Mouse (Mus musculus): ENCODE measurements around the gene Krtap9-5. TPM values are rescaled to one million over a fixed set of nuclear protein-coding genes. Genes with fewer than 3 reads are reported as not detected.

Krtap9-5 gene
- total RNA-seq, 4 experiments from 2014 or later: not detected

Other genes with a start within 250 kb of the Krtap9-5 start
- not detected for gene Gm14180, start 214.2 kb upstream of the Krtap9-5 start, total RNA-seq (2022)
- gene Gm11595, start 175.6 kb upstream of the Krtap9-5 start, total RNA-seq (2022): not detected
- gene Krtap4-8, start 167.8 kb upstream of the Krtap9-5 start, total RNA-seq (2022): not detected
- gene Krtap4-9, start 163.3 kb upstream of the Krtap9-5 start, total RNA-seq (2022): not detected
- not detected for gene Gm11596, start 155.0 kb upstream of the Krtap9-5 start, total RNA-seq (2022)
- not detected for gene Gm11569, start 149.5 kb upstream of the Krtap9-5 start, total RNA-seq (2022)
- not detected for gene Gm11554, start 144.0 kb upstream of the Krtap9-5 start, total RNA-seq (2022)
- not detected for gene Krtap4-13, start 138.6 kb upstream of the Krtap9-5 start, total RNA-seq (2022)
- not detected for gene Gm11564, start 132.8 kb upstream of the Krtap9-5 start, total RNA-seq (2022)
- not detected for gene 2300003K06Rik, start 110.4 kb upstream of the Krtap9-5 start, total RNA-seq (2022)
- not detected for gene Krtap4-16, start 96.9 kb upstream of the Krtap9-5 start, total RNA-seq (2022)
- not detected for gene Gm11568, start 90.6 kb upstream of the Krtap9-5 start, total RNA-seq (2022)
- gene Gm11559, start 84.0 kb upstream of the Krtap9-5 start, total RNA-seq (2022): not detected
- not detected for gene Krtap9-1, start 75.1 kb upstream of the Krtap9-5 start, total RNA-seq (2022)
- gene Gm11567, start 69.3 kb upstream of the Krtap9-5 start, total RNA-seq (2022): not detected
- gene Krtap31-1, start 40.6 kb upstream of the Krtap9-5 start, total RNA-seq (2022): not detected
- gene Gm11565, start 33.7 kb upstream of the Krtap9-5 start, total RNA-seq (2022): not detected
- gene Krtap31-2, start 12.2 kb upstream of the Krtap9-5 start, total RNA-seq (2022): not detected
- gene Krtap29-1, start 30.6 kb downstream of the Krtap9-5 start, total RNA-seq (2022): not detected
- not detected for gene Krtap16-1, start 38.1 kb downstream of the Krtap9-5 start, total RNA-seq (2022)
- gene Krtap17-1, start 45.5 kb downstream of the Krtap9-5 start, total RNA-seq (2022): not detected
- not detected for gene Krt33a, start 67.7 kb downstream of the Krtap9-5 start, total RNA-seq (2022)
- gene Krt33b, start 81.4 kb downstream of the Krtap9-5 start, total RNA-seq (2022): not detected
- not detected for gene Krt34, start 93.1 kb downstream of the Krtap9-5 start, total RNA-seq (2022)
- not detected for gene Krt31, start 102.1 kb downstream of the Krtap9-5 start, total RNA-seq (2022)
- gene Krt32, start 139.8 kb downstream of the Krtap9-5 start, total RNA-seq (2022): not detected
- gene Krt35, start 147.8 kb downstream of the Krtap9-5 start, total RNA-seq (2022): not detected
- not detected for gene Krt36, start 157.2 kb downstream of the Krtap9-5 start, total RNA-seq (2022)
- not detected for gene Krt13, start 173.1 kb downstream of the Krtap9-5 start, total RNA-seq (2022)
- gene Krt15, start 187.5 kb downstream of the Krtap9-5 start, total RNA-seq (2022): under 1 TPM in 1 of 4 experiments, not detected in 3; 0.92 TPM
- gene Krt19, start 200.2 kb downstream of the Krtap9-5 start, total RNA-seq (2022): 1 to 10 TPM; 4.6 to 9.6 (median 6.7) TPM
- gene Krt9, start 244.8 kb downstream of the Krtap9-5 start, total RNA-seq (2022): not detected

Data from heart, adult 8-10 months (tissue).